Mouse (Mus musculus): ENCODE results near the gene Tcf19.

DNA sequence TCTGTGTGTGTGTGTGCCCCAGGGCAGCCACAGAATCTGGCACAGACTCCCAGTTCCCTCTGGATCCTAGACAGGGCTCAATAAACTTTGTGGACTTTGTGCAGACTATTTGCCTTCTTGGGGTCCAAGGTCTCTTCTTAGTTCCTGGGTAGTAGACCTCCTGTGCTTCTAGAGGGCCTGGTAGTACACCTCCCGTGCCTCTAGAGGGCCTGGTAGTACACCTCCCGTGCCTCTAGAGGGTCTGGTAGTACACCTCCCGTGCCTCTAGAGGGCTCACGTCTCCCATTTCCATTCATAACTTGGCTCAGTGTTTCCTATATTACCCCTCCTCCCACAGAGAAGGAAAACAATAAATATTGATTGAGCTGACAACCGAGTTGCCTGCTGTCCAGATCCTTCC lies 40.2 kb upstream of the Tcf19 start:
- peak; percentile 91 for TF ChIP-seq CTCF (IDR thresholded peaks at IDR 0.05; ENCODE audit: low read depth)
- TF ChIP-seq EP300 (optimal IDR thresholded peaks at IDR 0.05) = no peak

All from stomach, postnatal 0 days (tissue).